Mouse (Mus musculus): ENCODE results near the gene Gm3373. TPM values are rescaled to one million over a fixed set of nuclear protein-coding genes. Genes with fewer than 3 reads are reported as not detected.
"Not testable (repeated sequence)": the region's sequence is repeated elsewhere in the genome, so short reads cannot be mapped to it uniquely, and the experiment has no call there.

Gm3373 gene
- total RNA-seq (2021), result not detected
- long read RNA-seq, experiment 1, result 0 reads
- long read RNA-seq, experiment 2, result 0 reads

DNA sequence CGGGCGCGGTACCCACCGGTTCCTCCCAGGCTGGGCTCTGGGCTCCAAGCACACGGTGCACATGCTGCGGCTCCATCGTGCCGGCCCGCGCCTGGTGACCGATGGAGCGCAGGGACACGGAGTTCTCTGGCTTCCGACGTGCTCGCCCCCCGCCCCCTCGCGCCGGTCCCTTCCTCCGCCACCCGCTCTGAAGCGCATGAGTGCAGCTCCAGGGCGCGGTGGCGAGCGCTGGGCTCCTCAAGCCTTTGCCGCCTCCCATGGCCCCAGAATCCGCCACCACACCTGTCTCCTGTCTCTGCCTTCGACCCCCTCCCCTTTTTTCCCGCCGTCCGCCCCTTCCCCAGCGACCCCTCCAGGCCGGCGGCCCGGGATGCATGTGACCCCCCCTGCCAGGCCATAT, at the start of gene Gm3373:
Gm3373 (minus strand) TSS at position 101 of the 400 bp plus-strand sequence.
- DNase-seq (ENCODE audit: low spot score in 2 of 2), result not testable (repeated sequence)

DNA sequence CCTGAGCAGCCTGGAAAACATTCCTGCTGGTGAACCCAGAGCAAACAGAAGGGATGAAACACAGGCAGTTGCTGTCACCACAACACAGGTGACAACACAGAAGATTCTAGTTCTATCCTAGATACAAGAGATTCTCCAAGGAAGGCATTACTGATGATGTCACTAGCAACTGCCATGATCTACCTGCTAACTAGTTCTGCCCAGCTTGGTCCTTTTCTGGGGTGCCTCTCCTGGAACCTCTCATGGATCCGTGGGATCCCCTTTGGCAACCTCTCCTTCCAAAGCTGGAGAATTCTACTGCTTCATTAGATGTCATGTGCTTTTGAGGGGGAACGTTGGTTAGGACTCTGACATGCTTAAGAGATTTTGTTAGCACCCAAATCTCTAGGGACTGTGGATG, 54.0 kb downstream of the Gm3373 start, which contains the start of gene Gm9603:
Gm9603 (minus strand) TSS at position 101 of the 400 bp plus-strand sequence.
- DNase-seq (ENCODE audit: low spot score in 2 of 2), result not testable (repeated sequence)

Other genes starting within 250 kb of the Gm3373 start
- gene Gm3488, start 239.9 kb downstream of the Gm3373 start, total RNA-seq (2021), result under 1 TPM in 1 of 2 experiments, not detected in 1; 0.19 TPM
- not detected for gene Gm3532, start 203.1 kb downstream of the Gm3373 start, total RNA-seq (2021)
- not detected for gene Gm8265, start 108.5 kb downstream of the Gm3373 start, total RNA-seq (2021)
- gene Gm9603, start 54.1 kb downstream of the Gm3373 start, total RNA-seq (2021), result not detected
- gene Gm3383, start 66.4 kb upstream of the Gm3373 start, total RNA-seq (2021), result under 1 TPM in 1 of 2 experiments, not detected in 1; 0.70 TPM
- not detected for gene Gm3424, start 88.8 kb upstream of the Gm3373 start, total RNA-seq (2021)
- gene Gm8237, start 138.8 kb upstream of the Gm3373 start, total RNA-seq (2021), result not detected
- under 1 TPM in 1 of 2 experiments, not detected in 1; 0.16 TPM for gene Gm3248, start 220.2 kb upstream of the Gm3373 start, total RNA-seq (2021)
- not detected for gene Gm3453, start 237.6 kb upstream of the Gm3373 start, total RNA-seq (2021)